Mouse (Mus musculus) bone marrow, adult 2 months (tissue): ENCODE measurements around the gene Aox2.

Source experiments
- CTCF ChIP-seq: fragments of 200-500 bp; IDR thresholded peaks from 2 replicates; pipeline ENCODE4 v1.5.1; 2011; ENCODE audit warnings: low read length, control low read depth; ENCODE audit not compliant: control insufficient read depth, insufficient read depth
- POLR2A ChIP-seq: fragments of 200-500 bp; IDR thresholded peaks from 2 replicates; pipeline ENCODE4 v1.6.1; 2011; ENCODE audit warnings: low read depth, mild to moderate bottlenecking, control low read depth, low read length, borderline replicate concordance; ENCODE audit not compliant: control insufficient read depth

GRCm38 (mm10) chr1:58409553-58410197, 131.5 kb downstream of the Aox2 start:
- TF ChIP-seq POLR2A (no peak), CTCF (no peak)
